Mouse (Mus musculus) heart, embryonic 16.5 days (tissue): ENCODE results near the gene Fbxo5. TPM values are rescaled to one million over a fixed set of nuclear protein-coding genes. Genes with fewer than 3 reads are reported as not detected.

ENCODE experiments used
- ATAC-seq: fragments of 200-750 bp; cut with Nextera tagmentation; replicated peaks from 2 replicates; pipeline ENCODE4 v1.8.0; 2017; ENCODE audit warnings: moderate number of reproducible peaks; ENCODE audit not compliant: insufficient read depth, low FRiP score; ENCODE audit errors: extremely low read depth
- H3K27ac ChIP-seq: fragments of 300-500 bp; sonication (generic); 2 replicates; pipeline ENCODE4 v1.5.1; 2014; ENCODE audit warnings: mild to moderate bottlenecking, low read length, control low read depth, moderate library complexity
- H3K27me3 ChIP-seq: fragments of 300-500 bp; sonication (generic); 2 replicates; pipeline ENCODE4 v1.6.1; 2014; ENCODE audit warnings: low read length, mixed read lengths; ENCODE audit not compliant: control insufficient read depth, insufficient read depth
- H3K36me3 ChIP-seq: fragments of 300-500 bp; sonication (generic); 2 replicates; pipeline ENCODE4 v1.6.1; 2014; ENCODE audit not compliant: control insufficient read depth, insufficient read depth
- H3K4me1 ChIP-seq: fragments of 300-500 bp; sonication (generic); 2 replicates; pipeline ENCODE4 v1.6.1; 2014; ENCODE audit warnings: low read length, mixed read lengths; ENCODE audit not compliant: control insufficient read depth, insufficient read depth
- H3K4me2 ChIP-seq: fragments of 300-500 bp; sonication (generic); 2 replicates; pipeline ENCODE4 v1.6.1; 2014; ENCODE audit warnings: low read depth, mild to moderate bottlenecking, control low read depth, low read length
- H3K4me3 ChIP-seq: fragments of 300-500 bp; sonication (generic); 2 replicates; pipeline ENCODE4 v1.5.1; 2014; ENCODE audit warnings: mild to moderate bottlenecking, control low read depth, low read length
- H3K9ac ChIP-seq: fragments of 300-500 bp; sonication (generic); 2 replicates; pipeline ENCODE4 v1.6.1; 2014; ENCODE audit warnings: low read length, control low read depth
- H3K9me3 ChIP-seq: fragments of 300-500 bp; sonication (generic); replicated peaks from 2 replicates; pipeline ENCODE4 v1.6.1; 2016; ENCODE audit warnings: low read length; ENCODE audit not compliant: control insufficient read depth
- WGBS: fragments of 180-500 bp; shearing (Covaris S2); extraction: QIAGEN DNeasy Blood & Tissue Kit; methylation state at CpG from one replicate; pipeline ENCODE4 v1.1.7; 2014; 5-methylcytosine and 5-hydroxymethylcytosine counted together
- polyA plus RNA-seq: library from polyadenylated mRNA; unstranded; fragments of >200 nt; fragmentation: Nextera tagmentation; extraction: Ambion mirVana; gene quantifications from 2 replicates; pipeline ENCODE4 v1.2.1, GENCODE M21; 2015

Gene Fbxo5
- polyA plus RNA-seq, 1 experiment from 2014 or later: 46.6 TPM

DNA sequence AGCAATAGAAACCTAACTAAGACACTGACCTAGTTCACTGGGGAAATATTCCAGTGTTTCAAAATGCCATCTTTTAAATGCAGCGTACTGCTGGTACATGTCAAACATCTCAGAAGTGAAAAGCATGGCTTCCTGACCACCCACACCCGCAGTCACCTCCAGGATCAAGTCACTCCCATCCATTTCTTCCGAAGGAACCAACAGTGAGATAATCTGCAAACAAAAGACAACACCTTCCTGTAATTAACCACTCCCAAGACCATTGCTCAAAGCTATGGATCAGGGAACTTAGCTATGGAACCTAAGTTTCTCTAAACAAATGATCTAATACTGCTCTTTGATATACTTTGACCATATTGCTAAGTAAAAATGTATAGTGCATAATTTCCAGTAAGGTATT lies 13.4 kb upstream of the Fbxo5 start:
- 91% methylated on average over 3 of the region's 3 CpGs for whole genome bisulfite sequencing
- Histone ChIP-seq H3K36me3 (peaks cover 58% of the 10 kb centered on the region), H3K27me3 (no peaks in the 10 kb centered on the region), H3K4me2 (no peak overlapping the region), H3K27ac (no peak overlapping the region), H3K9me3 (no peaks in the 10 kb centered on the region), H3K4me3 (no peak overlapping the region), H3K9ac (no peak overlapping the region), H3K4me1 (peaks cover 14% of the 10 kb centered on the region)
- no peak for ATAC-seq

DNA sequence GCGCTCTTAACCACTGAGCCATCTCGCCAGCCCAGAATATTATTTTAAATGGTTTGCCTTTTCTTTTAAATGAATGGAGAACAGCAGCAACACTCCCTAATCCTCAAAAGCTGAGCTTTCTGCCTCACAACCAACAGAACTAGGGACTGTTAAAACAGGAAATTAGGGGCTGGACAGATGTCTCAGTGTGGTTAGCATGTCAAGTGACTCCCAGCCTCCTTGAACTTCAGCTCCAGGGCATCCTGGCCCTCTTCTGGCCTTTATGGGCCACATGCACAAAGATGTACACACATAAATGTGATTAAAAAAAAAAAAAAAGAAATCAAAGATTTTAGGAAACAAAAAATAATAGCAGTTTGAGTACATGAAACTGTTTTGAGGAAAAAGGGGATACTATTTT lies 10.6 kb upstream of the Fbxo5 start:
- Histone ChIP-seq H3K27ac (no peak overlapping the region), H3K9ac (no peak overlapping the region), H3K27me3 (no peaks in the 10 kb centered on the region), H3K36me3 (peaks cover 78% of the 10 kb centered on the region), H3K4me1 (no peaks in the 10 kb centered on the region), H3K9me3 (no peaks in the 10 kb centered on the region), H3K4me2 (no peak overlapping the region), H3K4me3 (no peak overlapping the region)
- WGBS: 97% methylated on average over 2 of the region's 2 CpGs
- ATAC-seq: no peak

DNA sequence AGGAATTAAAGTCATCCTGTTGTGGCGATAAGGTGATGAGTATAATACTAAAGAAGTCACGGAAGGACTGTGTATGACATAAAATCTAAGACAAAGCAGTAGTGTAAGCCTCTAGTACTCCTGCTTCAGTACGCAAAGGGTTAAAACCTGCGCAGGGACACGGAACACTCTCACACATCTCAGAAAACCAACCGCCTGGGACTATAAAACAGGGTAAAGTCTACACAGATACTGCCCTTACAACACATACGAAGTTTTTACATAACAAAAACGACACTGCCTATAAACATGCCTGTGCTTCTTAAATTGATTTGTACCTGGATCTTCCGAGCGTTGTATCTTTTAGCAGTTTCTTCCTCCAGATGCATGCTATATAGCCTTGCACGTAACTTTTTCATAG lies 8.3 kb upstream of the Fbxo5 start:
- H3K27me3 ChIP-seq: no peaks in the 10 kb centered on the region
- H3K9ac ChIP-seq: no peak overlapping the region
- WGBS: 88% methylated on average over 11 of the region's 11 CpGs
- ATAC-seq: no peak
- no peak overlapping the region for H3K27ac ChIP-seq
- peaks cover 69% of the 10 kb centered on the region for H3K36me3 ChIP-seq
- H3K4me1 ChIP-seq: no peaks in the 10 kb centered on the region
- H3K4me3 ChIP-seq: no peak overlapping the region
- H3K4me2 ChIP-seq: no peak overlapping the region
- no peaks in the 10 kb centered on the region for H3K9me3 ChIP-seq

DNA sequence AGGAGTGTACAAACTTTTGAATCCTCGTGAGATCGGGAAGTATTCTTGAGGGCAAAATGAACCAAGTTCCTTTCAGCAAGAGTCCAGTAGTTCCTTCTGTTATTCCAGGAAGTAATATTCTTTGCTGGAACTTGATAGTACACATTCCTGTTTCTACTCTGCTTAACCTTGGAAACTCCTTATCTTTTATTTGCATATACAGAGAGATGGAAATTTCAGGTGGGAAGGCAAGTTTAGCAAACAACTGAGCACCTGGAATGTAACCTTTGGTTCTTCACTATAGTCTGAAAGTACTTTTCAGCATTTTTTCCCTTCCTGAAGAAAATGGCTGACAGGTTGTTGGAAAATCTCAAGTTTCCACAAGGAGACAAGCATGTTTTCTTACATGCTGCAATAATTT lies 2.3 kb upstream of the Fbxo5 start:
- no peak for ATAC-seq
- Histone ChIP-seq H3K27me3 (no peaks in the 10 kb centered on the region), H3K27ac (peak overlapping the region; percentile 10; the same call in 1 of the 2 replicates), H3K4me3 (no peak overlapping the region), H3K36me3 (peaks cover 16% of the 10 kb centered on the region), H3K9me3 (no peaks in the 10 kb centered on the region), H3K9ac (no peak overlapping the region), H3K4me2 (no peak overlapping the region), H3K4me1 (peaks cover 14% of the 10 kb centered on the region)
- WGBS: 61% methylated on average over 2 of the region's 2 CpGs

DNA sequence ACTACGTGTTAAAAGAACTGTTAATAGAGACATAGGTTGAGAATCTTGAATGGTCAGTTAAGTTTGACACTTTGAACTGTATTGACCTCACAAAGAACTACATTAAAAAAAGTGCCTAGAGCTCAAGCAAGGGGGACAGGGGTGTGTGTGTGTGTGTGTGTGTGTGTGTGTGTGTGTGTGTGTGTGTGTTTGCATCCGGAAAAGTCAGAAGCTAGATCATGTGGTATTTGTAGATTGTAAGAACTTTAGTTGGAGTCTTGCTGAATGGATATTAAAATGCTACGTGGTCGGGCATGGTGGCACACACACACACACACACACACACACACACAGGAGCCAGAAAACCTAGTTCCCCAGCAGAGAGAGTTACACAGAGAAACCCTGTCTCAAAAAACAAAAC lies 1.6 kb upstream of the Fbxo5 start:
- no peaks in the 10 kb centered on the region for H3K27me3 ChIP-seq
- peaks cover 9% of the 10 kb centered on the region for H3K36me3 ChIP-seq
- 65% methylated on average over 4 of the region's 4 CpGs for WGBS
- no peak overlapping the region for H3K27ac ChIP-seq
- H3K9me3 ChIP-seq: no peaks in the 10 kb centered on the region
- H3K4me3 ChIP-seq: no peak overlapping the region
- peaks cover 20% of the 10 kb centered on the region for H3K4me1 ChIP-seq
- H3K4me2 ChIP-seq: no peak overlapping the region
- no peak for ATAC-seq
- no peak overlapping the region for H3K9ac ChIP-seq

DNA sequence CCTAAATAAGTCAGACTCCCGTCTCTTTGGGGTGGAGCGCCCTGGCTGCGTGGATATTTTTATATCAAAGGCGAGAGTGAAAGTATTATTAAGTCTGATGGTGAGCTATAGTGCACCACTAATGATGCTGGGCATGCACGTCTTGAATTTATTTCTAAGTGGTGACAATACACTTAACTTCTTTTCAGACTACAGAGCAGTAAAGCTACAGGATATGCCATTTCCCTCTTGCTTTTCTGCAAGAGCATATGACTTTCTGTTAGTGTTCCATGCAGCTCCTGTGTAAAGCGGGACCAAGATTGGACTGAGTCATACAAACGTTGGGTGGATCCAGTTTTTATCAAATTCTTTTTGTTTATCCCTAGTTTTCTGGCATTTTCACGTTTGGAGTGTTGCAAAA lies 1.0 kb upstream of the Fbxo5 start:
- Histone ChIP-seq H3K4me1 (peaks cover 20% of the 10 kb centered on the region), H3K27me3 (no peaks in the 10 kb centered on the region), H3K27ac (peak overlapping the region; percentile 93), H3K36me3 (peaks cover 7% of the 10 kb centered on the region), H3K9me3 (no peaks in the 10 kb centered on the region), H3K4me2 (peak overlapping the region; percentile 68), H3K4me3 (peak overlapping the region; percentile 83), H3K9ac (peak overlapping the region; percentile 67)
- no peak for ATAC-seq
- 11% methylated on average over 8 of the region's 8 CpGs for WGBS

DNA sequence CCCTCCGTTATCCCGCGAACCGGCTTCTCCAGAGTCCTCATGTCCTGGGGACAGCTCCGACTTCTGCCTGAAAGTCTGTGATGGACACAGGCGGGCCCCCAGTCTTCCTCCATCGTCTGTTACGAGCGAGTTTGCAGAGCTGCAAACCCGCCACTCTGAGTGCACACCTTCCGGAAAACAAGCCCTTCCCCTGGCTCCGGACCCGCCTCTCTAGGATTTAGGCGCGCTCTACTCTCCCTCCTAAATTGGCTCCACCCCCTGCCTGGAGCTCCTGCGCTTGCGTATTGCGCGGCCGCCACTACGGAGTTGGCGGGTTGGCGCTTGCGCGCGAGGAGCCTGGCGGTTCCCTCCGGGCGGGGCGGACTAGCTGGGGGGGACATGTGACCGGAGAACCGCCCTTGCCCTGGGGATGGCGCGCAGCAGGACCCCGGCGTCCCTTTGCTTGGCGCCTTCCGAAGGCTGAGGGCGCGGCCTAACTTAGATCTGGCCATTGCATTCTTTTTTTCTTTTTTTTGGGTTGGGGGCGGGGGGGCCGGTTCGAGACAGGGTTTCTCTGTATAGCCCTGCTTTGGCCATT lies 419 bp upstream of the Fbxo5 start:
- no peaks in the 10 kb centered on the region for H3K27me3 ChIP-seq
- peak overlapping the region; percentile 83 for H3K4me3 ChIP-seq
- peak overlapping the region; percentile 68 for H3K4me2 ChIP-seq
- peak overlapping the region; percentile 72 for H3K9ac ChIP-seq
- under 1% methylated on average over 43 of the region's 43 CpGs for WGBS
- peaks cover 20% of the 10 kb centered on the region for H3K4me1 ChIP-seq
- peak overlapping the region; percentile 93 for H3K27ac ChIP-seq
- peak; percentile 93 for ATAC-seq
- H3K9me3 ChIP-seq: no peaks in the 10 kb centered on the region
- H3K36me3 ChIP-seq: peaks cover 10% of the 10 kb centered on the region; the same call in 1 of the 2 replicates

DNA sequence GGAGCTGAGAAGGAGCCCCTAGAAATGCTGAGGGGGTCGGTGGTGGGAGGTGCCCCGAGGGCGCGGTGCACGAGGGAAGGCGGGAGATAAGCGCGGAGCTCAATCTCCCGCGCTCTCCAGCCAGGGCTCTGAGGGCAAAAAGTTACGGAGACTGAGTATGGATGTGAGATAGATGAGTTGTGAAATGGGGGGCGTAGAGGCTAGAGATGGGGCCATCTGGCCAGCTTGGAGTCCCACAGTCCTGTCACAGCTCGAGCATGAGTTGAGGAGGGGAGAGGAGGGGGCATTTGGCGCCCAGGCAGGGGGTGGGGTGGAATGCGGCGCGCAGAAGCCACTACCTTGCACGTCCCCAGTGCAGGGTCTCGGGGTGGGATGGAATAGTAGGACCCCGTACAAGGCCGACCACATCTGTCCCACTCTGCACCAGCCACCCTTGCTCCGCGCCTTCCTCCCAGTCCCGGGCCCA lies 676 bp downstream of the Fbxo5 start:
- H3K27ac ChIP-seq: peak overlapping the region; percentile 76
- H3K9me3 ChIP-seq: no peaks in the 10 kb centered on the region
- H3K9ac ChIP-seq: peak overlapping the region; percentile 80
- peak overlapping the region; percentile 83 for H3K4me3 ChIP-seq
- no peaks in the 10 kb centered on the region for H3K27me3 ChIP-seq
- peaks cover 20% of the 10 kb centered on the region for H3K36me3 ChIP-seq
- peaks cover 20% of the 10 kb centered on the region for H3K4me1 ChIP-seq
- WGBS: 0% methylated on average over 23 of the region's 24 CpGs
- no peak; the same call in 1 of the 2 replicates for ATAC-seq
- peak overlapping the region; percentile 93 for H3K4me2 ChIP-seq

DNA sequence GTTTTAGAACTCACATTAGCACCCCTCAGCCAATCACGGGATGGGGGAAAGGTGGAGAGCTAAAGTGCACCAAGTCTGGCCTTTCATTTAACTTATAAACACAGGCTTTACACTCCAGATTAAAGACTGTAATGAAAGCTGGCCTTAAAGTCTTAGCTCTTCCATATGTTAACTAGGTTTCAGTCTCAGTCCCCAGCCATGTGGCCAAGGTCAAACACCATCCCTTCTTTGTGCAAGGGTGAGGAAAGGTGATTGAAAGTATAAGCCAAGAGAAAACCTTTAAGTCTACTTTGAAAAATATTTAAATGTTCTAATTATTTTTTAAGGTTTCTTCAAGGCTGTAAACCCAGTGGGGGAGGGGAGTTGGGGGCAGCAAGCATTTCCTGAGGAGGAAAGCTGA lies 1.7 kb downstream of the Fbxo5 start:
- Histone ChIP-seq H3K27me3 (no peaks in the 10 kb centered on the region), H3K4me3 (peak overlapping the region; percentile 83), H3K9ac (peak overlapping the region; percentile 75), H3K36me3 (peaks cover 24% of the 10 kb centered on the region), H3K4me2 (peak overlapping the region; percentile 72), H3K4me1 (peaks cover 20% of the 10 kb centered on the region), H3K9me3 (no peaks in the 10 kb centered on the region), H3K27ac (no peak overlapping the region)
- no peak for ATAC-seq
- WGBS: 0% methylated on average over 1 of the region's 1 CpGs
